Mouse (Mus musculus) cerebellum, postnatal 4 days (tissue): Measurements from ENCODE around the gene Nup205.

Experiments
- DNase-seq, 2 experiments: peaks; one replicate each; pipeline ENCODE4 v3.0.0; 2022; ENCODE audit warnings: low spot score in 2 of 2, mixed read lengths in 1 of 2

Nup205 gene

GRCm38 (mm10) chr6:35251807-35252476 lies 74.7 kb downstream of the Nup205 start:
- no peak for DNase-seq

DNA sequence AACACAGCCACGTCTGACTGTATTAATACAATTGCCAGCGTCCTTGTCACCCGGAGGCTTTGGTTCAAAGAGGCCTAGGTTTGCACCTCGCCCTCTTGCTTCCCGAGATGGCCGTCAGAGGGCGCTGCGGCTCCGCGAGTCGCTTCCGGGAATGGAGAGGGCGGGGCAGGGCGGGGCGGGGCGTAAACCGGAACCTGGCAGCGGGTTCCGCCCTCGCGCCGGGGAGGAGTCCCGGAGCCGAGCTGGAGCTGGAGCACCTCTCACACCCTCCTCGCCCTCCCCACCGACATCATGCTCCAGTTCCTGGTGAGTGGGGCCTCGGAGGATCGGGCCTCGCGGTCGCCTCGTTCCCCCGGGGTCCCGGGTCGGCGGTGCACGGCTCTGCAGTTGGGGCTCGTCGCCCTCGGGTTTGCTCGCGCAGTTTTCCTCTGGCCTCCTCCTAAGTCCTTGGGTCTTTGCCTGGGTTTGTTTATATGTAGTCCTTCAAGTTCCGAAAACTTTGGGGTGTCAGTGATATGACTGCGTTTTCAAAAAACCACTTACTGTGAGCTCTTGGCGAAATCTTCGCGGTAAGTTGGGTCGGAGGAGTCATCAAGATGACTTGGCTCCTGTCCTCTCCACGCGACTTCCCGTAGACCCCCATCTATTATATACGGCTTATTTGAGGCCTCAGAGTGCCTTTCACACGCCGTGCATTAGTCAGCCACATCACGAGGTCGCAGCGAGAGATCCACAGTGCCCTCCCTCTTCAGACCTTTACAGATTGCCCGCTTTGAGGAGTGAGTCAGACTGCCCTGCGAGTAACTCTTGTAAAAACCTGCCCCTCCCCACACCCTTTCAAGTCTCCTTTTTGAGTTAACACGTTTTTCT lies 75.5 kb downstream of the Nup205 start:
- DNase-seq: peak; percentile 90 to 96

DNA sequence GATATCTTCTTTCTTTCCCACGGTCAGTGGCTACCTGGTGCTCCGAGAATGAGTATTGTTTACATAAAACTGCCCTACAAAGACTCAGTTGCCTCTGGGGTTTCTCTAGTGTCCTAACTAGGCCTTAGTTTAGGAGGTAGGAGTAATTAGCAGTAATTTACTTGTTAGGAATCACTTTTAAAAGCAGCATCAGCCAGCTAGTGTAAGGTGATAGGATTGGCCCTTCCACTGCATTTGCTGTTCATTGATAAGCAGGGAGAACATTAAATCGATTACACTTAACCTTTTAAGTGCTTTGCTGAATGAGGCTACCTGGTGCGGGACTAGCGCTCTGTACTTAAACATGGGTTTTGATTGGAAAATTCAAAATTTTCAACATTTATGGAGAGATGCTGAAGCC lies 76.3 kb downstream of the Nup205 start:
- DNase-seq: no peak

- DNase-seq: no peak
These were observed 77.1 kb downstream of the Nup205 start for GRCm38 (mm10) chr6:35254136-35254904.

DNA sequence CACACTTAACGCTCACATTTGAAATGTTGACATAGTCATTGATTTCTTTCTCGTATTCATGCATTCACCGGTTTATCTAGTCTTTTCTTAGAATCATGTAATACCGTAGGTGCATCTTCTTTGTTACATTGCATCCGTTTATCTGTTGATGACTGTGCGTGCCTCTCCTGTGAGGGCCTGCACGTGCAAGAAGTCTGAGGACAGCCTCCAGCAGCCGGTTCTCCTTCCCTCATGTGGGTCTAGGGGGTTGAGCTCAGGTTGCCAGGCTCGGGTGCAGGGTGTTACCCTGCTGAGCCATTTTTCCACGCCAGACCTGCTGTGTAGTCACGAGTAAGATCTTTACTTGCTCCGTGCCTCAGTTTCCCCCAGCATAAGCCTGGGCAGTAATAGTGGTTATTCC lies 77.8 kb downstream of the Nup205 start:
- no peak for DNase-seq

DNA sequence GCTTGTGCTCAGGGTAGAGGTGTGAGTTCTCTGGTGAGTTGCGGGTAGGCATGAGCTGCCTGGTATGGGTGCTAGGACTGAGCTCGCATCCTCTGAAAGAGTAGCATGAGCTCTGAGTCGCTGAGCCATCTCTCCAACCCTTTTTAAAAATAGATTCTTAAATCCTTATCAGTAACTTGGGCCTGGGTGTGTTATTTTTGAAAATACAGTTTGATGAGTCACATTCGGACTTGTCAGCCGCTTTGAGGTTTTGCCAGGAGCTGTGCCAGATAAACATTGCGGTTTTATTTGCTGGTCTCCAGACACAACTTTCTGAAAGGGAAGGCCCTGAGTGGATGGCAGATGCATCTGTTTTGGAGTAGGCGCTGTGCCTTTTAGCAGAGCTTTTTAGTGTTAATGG lies 79.5 kb downstream of the Nup205 start:
- no peak for DNase-seq

DNA sequence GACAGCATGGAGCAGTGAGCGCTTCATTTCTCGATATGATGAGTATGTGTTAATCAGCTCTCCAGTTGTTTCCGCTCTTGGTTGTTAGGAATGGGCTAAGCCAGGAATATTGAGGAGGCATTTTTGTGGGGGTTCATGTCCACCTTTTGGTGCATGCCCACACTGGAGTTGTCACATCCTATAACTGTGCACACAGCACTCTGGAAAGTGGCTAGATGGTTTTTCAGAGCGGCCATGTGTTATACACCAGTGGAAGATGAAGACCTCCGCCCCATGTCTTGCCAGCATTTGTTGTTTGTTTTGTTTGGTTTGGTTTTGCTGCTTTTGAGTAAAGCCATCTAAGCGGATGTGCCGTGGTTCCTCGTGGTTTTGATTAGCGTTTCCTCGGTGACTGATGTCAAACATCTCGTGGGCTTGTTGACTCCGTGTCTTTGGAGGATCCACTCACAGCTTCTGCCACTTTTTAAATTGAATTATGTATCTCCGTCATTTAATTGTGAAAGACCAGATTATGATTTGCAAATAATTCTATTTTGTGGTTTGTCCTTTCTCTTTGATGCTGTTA lies 80.5 kb downstream of the Nup205 start:
- DNase-seq: no peak

GRCm38 (mm10) chr6:35258922-35259321 lies 81.7 kb downstream of the Nup205 start:
- DNase-seq: no peak

- DNase-seq: no peak
These were observed 82.3 kb downstream of the Nup205 start for GRCm38 (mm10) chr6:35259526-35259925.

GRCm38 (mm10) chr6:35260531-35260930 lies 83.3 kb downstream of the Nup205 start:
- no peak for DNase-seq

- no peak for DNase-seq
These were observed 88.5 kb downstream of the Nup205 start for GRCm38 (mm10) chr6:35265580-35266278.

GRCm38 (mm10) chr6:35268711-35269110 lies 91.5 kb downstream of the Nup205 start:
- no peak for DNase-seq

GRCm38 (mm10) chr6:35269643-35270042 lies 92.4 kb downstream of the Nup205 start:
- DNase-seq: no peak

GRCm38 (mm10) chr6:35271094-35271855 lies 94.1 kb downstream of the Nup205 start:
- peak in 1 of 2 experiments; percentile 36 for DNase-seq

- no peak for DNase-seq
These were observed 94.9 kb downstream of the Nup205 start for GRCm38 (mm10) chr6:35271868-35272765.

GRCm38 (mm10) chr6:35273391-35274082 lies 96.3 kb downstream of the Nup205 start:
- no peak for DNase-seq

- no peak for DNase-seq
These were observed 100.8 kb downstream of the Nup205 start for GRCm38 (mm10) chr6:35277903-35278587.

GRCm38 (mm10) chr6:35279306-35279705 lies 102.1 kb downstream of the Nup205 start:
- DNase-seq: no peak
